Mouse (Mus musculus) right cerebral cortex, adult 2 months (tissue): ENCODE measurements around the gene Cdca3.
"Not testable (repeated sequence)": the region's sequence is repeated elsewhere in the genome, so short reads cannot be mapped to it uniquely, and the experiment has no call there.

ENCODE experiments used
- DNase-seq, 2 experiments: peaks; one replicate each; pipeline ENCODE4 v3.0.0; 2021 to 2022; ENCODE audit warnings: low spot score in 2 of 2

Cdca3 gene

GRCm38 (mm10) chr6:124828868-124829798 lies at the start of gene Cdca3, which contains the start of gene Usp5:
Cdca3 (plus strand) TSS chr6:124829547.
Usp5 (minus strand) TSS chr6:124829484.
- peak; percentile 99 for DNase-seq

DNA sequence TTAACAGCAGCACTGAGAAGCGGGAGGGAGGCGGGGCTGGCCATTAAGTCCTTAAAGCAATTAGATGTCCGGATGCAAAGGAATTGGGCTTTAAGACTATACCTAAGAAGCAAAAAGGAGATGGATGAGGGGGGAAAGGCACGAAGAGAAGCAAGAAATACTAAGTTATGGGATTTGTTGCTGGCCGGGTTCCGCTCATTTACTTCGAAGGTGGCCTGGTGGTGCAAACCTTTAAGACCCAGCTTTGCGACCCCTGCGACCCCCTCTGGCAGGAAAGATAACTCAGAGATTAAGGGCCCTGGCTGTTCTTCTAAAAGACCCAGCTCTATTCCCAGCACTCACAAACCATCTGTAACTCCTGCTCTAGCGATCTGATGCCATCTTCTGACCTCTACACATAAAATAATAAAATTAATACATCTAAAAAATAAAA lies 49.3 kb upstream of the Cdca3 start:
- DNase-seq = no peak

DNA sequence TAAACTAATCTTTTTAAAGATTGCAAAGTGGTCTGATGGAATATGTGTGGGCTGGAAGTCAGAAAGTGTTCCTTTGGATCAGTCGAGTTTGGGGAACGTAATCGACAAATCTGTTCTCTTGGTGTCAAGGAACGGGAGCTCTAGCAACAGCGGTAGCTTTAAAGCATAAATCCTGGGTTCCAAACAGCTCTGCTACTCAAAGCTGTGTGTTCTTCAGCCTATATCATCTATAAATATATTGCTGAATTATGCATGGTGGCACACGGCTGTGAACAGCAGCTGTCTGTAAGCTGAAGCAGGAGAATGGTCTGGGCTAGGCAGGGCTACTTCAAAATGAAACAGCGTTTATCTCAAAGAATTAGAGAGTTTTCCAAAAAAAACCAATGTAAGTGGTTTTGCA lies 48.4 kb upstream of the Cdca3 start:
- no peak for DNase-seq

GRCm38 (mm10) chr6:124782436-124782835 lies 46.9 kb upstream of the Cdca3 start:
- DNase-seq = no peak

GRCm38 (mm10) chr6:124786756-124787420 lies 42.5 kb upstream of the Cdca3 start:
- DNase-seq = no peak

DNA sequence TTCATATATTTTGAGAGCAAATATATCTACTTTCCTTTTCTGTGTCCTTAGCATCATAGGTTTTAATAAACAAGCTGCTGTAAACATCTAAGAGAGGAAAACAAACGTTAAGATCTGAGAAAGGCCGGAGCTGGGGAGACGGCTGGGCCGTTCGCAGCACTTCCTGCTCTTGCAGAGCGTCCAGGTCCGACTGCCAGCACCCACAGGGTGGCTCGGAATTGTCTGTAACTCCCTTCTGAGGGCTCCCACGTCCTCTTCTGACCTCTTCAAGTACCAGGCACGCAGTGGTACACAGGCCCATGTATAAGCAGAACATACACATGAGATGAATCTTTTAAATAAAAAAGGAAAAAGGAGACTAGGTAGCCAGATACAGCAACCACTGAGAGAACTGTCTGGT lies 41.6 kb upstream of the Cdca3 start:
- DNase-seq = no peak

GRCm38 (mm10) chr6:124789519-124789918 lies 39.8 kb upstream of the Cdca3 start:
- no peak for DNase-seq

DNA sequence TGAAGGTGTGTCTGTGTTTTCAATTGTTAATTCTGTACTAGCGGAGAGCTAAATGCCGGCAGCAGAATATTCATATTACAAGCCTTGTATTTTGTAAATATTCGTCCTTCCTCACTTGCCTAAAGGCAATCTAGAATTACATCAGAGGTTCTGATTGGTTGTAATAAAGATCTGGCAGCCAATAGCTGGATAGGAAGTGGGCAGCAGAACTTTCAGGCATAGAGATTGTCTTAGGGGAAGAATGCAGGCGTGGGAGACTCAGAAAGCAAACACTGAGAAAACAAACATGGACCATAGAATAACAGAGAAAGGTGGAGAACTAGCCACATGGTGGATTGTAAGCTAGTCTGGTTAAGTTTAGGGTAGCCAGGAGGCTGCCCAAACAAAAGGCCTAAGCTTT lies 39.2 kb upstream of the Cdca3 start:
- no peak for DNase-seq

GRCm38 (mm10) chr6:124791911-124792310 lies 37.4 kb upstream of the Cdca3 start:
- DNase-seq = no peak

DNA sequence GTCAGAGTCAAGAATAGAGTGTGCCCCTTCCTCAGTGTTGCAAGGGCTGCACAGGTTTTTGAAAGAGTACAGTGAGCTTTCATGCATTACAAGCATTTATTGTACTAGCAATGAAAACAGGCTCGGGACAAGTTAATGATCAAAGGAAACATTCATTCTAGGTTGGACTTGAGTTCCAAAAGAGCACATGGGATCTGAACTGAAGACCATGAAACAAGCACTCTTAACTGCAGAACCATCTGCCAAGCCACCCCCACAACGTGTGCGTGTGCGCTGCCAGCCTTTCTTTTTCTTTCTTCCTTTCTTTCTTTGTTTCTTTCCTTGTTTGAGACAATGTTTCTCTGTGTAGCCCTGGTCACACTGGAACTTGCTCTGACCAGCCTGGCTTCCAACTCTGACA lies 33.6 kb upstream of the Cdca3 start:
- DNase-seq = no peak

DNA sequence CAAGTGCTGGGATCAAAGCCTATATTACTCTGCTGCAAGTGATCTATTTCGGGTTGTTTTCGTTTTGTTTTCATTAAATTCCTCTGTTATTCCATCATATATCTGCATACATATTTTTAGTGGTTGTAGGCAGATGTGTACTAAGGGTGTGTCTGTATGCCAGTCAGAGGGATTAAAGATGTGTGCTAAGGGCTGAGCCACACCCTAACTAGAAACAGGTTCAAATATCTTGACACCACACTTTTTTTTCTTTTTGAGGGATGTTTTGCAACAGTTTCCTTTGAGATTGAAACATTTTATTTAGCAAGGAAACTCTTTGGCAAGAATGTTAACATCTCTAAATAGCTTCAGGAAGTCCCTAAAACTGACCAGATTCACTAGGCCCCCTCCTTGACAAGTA lies 33.1 kb upstream of the Cdca3 start:
- no peak for DNase-seq

DNA sequence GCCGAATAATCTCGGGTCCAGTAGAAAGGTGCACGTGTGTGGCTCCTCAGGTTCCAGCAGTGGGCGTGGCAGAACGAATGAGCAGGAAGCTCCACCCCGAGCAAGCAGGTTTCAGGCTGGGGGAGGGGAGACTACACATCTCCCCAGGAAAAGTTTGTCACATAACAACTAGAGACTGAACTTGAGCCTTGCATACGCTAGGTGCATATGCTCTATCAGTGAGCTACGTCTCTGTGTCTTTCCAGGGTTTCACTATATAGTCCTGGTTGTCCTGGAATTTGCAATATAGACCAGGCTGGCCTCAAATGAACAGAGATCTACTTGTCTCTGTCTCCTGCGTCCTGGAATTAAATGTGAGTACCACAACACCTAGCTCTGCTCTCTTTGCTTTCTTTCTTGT lies 26.9 kb upstream of the Cdca3 start:
- not testable (repeated sequence) for DNase-seq

DNA sequence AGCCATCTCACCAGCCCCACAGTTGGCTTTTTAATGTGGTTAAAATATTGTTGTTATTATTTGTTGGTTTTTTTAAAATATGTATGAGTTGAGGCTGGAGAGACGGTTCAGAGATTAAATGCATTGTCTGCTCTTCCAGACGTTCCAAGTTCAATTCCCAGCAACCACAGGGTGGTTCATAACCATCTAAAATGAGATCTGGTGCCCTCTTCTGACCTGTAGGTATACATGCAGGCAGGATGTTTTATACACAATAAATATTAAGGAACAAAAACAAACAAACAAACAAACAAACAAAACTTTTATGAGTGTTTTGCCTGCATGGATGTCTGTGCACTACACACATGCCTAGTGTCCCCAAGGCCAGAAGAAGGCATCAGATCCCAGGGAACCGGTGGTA lies 26.3 kb upstream of the Cdca3 start:
- no peak for DNase-seq

GRCm38 (mm10) chr6:124803691-124804090 lies 25.7 kb upstream of the Cdca3 start:
- not testable (repeated sequence) for DNase-seq

DNA sequence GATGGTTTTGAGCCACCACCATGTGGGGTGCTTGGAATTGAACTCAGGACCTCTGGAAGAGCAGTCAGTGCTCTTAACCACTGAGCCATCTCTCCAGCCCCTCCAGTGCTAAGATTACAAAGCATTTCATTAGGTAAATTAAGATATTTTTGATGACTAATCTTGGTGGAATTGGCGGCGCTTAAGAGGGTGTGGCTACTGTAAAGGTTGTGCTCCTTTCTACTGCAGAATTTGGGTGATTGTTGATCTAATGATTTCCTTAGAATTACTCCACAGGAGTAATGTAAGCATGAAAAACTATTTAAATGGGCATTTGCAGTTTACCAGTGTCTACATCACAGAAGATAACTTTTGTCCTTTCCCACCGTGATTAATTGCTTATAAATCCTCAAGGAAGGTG lies 25.0 kb upstream of the Cdca3 start:
- DNase-seq = no peak

DNA sequence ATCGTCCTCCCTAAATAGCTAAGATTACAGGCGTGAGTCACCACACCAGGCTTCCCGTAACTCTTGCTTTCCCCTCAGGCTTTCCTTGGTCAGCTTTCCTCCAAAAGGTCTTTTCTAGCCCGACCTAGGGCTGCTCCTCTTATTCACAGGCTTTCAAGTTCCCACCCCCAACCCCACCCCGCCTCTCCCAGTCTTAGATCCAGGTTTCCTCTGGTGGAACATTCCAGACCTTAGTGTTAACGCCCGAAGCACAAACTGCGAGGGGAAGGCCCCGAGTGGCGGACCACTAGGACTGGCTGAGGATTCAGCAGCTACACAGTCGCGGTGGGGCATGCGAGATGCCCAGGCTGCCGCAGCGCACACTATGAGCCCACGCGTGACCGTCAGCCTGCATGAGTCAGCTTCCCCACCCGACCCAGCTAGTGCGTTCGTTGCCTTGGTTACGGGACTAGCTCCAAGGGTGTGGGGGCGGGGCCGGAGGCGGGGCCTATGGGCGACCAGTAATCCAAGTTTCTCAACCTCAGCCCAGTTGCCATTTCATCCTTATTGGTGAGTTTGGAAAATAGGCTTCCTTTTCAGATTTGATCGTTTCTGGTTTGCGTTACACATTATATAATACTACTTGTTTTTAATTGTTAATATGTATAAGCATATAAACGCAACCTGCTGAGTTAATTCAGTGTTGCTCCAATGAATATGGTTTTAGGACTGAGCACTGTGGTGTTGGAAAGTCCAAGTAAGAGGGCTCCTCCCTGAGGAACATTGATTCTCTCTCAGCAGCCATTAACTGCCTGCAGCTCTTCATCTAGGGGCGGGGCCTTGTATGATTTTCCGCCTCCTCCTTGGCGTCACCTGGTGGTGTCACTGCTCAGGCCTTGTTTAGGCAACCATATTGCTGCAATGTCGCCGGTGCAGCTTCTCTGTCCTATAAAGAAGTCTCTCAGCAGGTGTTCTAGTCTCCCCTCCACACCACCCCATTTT lies 23.7 kb upstream of the Cdca3 start:
- peak; percentile 96 to 97 for DNase-seq

DNA sequence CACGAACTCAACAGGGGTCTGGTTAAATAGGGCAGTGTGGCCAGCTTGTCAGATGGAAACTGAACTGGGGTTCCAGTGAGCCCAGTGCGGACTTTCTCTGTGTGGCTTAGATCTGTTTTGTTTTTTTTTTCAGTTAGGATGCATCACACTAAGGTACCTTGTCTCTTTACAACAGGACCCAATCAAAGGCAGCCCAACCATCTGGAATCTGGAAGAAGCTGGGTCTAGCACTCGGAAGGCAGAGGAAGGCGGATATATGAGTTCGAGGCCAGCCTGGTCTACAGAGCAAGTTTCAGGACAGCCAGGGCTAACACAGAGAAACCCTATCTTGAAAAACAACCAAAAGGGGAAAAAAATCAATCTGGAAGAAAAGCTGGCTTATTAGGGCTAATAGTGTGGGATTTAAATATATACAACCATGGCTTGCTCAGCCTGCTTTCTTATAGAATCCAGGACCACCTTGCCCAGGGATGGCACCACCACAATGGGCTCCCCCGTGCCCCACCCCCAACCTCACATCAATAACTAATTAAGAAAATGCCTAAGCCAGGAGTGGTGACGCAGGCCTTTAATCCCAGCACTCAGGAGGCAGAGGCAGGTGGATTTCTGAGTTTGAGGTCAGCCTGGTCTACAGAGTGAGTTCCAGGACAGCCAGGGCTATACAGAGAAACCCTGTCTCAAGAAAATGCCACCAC lies 22.8 kb upstream of the Cdca3 start:
- no peak for DNase-seq

GRCm38 (mm10) chr6:124807366-124807765 lies 22.0 kb upstream of the Cdca3 start:
- DNase-seq = peak; percentile 38 to 49

- DNase-seq = no peak
Measured at GRCm38 (mm10) chr6:124807986-124808357, 21.4 kb upstream of the Cdca3 start.

DNA sequence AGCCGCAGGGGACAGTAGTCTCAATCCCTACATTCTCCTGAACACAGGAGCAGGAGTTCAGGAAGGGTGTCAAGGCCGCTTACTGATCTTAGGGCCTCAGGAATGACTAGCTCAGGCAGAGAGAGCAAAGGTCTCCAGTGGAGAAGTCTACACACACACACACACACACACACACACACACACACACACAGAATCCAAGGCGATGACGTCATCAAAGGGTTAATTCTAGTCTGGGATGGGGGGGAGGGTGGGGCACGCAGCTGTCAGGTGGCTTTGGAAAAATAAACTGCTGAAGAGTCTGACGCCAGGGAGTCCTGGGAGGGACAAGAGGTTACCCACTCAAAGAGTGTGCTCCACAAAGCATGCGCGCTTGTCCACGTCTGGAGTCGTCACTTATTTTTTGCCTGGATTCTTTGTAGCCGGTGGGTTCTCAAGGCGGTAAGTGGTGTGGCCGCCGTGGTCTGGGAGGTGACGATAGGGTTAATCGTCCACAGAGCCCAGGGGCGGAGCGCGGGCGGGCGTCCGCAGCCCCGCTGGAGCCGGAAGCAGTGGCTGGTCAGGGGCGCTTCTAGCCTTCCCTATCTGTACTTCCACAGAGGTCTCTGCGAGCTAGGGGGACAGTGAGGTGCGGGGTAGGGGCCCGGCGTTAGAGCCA lies 20.9 kb upstream of the Cdca3 start, which contains the start of gene Spsb2:
Gene Spsb2, plus strand, starts transcription at position 304 of the 655 bp plus-strand sequence.
- DNase-seq = peak; percentile 27 to 57
